Mouse (Mus musculus) erythroblast, embryonic 14.5 days (primary cell): ENCODE results near the gene Mpdu1.
"Not testable (repeated sequence)": the region's sequence is repeated elsewhere in the genome, so short reads cannot be mapped to it uniquely, and the experiment has no call there.

Experiments
- GATA1 ChIP-seq: IDR thresholded peaks from 2 replicates; pipeline ENCODE4 v1.6.1; 2012; ENCODE audit warnings: low read length, inconsistent platforms, mixed read lengths
- TAL1 ChIP-seq: IDR thresholded peaks from 3 replicates; pipeline ENCODE4 v1.6.1; 2012; ENCODE audit warnings: low read length, inconsistent platforms, mixed read lengths

GRCm38 (mm10) chr11:69703381-69703780 is 40.9 kb upstream of the Mpdu1 start:
- not testable (repeated sequence) for TF ChIP-seq TAL1, GATA1
